ENCODE assay signal across 8 mouse cellular contexts in genomic region chr10:80570871-80571836, GRCm38 (mm10). TPM values are rescaled to one million over a fixed set of nuclear protein-coding genes. Genes with fewer than 3 reads are reported as not detected.
A peak's percentile ranks its signal among the peaks of the same experiment; 100 is the strongest.
DNase-seq lines count a peak whose midpoint lies in the region; ATAC-seq and TF ChIP-seq lines count a peak whose summit lies in the region.

No protein-coding gene starts in this region.

- H3K4me3 ChIP-seq in thymus, adult 2 months (ENCODE audit: control insufficient read depth, insufficient read depth, low read length), result no peak overlapping the region
- H3K4me3 ChIP-seq in intestine, embryonic 15.5 days (replicated peaks), result 0 out of 2 replicates have a peak overlapping the region, but pooled peaks have one; percentile 7

- no peaks in the 10 kb centered on the region; the same call in 1 of the 2 replicates for H3K36me3 ChIP-seq in thymus, adult 2 months (ENCODE audit: control insufficient read depth, insufficient read depth, low read length)
- 0 out of 2 replicates have a peak, but pooled peaks cover 2% of the 10 kb centered on the region for H3K36me3 ChIP-seq in intestine, embryonic 15.5 days

- no peak for TF ChIP-seq CTCF in thymus, adult 2 months (IDR thresholded peaks at IDR 0.05; ENCODE audit: borderline replicate concordance, control insufficient read depth, extremely low read depth, insufficient read depth, low read length, poor library complexity)

- H3K27me3 ChIP-seq in thymus, adult 2 months (ENCODE audit: control insufficient read depth, insufficient read depth, low read length), result no peaks in the 10 kb centered on the region
- no peaks in the 10 kb centered on the region for H3K27me3 ChIP-seq in intestine, embryonic 15.5 days (replicated peaks)

- TF ChIP-seq POLR2A in thymus, adult 2 months (IDR thresholded peaks at IDR 0.05; ENCODE audit: control insufficient read depth, extremely low read depth, insufficient read depth, low read length, poor library complexity), result no peak

- H3K9ac ChIP-seq in intestine, embryonic 15.5 days, result peak overlapping the region; percentile 38

- WGBS in thymus, adult 2 months, result 23% methylated on average over 30 of the region's 30 CpGs
- 24% methylated on average over 30 of the region's 30 CpGs for WGBS in intestine, embryonic 15.5 days

- no peaks in the 10 kb centered on the region for H3K9me3 ChIP-seq in intestine, embryonic 15.5 days

- peak overlapping the region; percentile 46 for H3K4me2 ChIP-seq in intestine, embryonic 15.5 days (replicated peaks)

- ATAC-seq in intestine, embryonic 15.5 days, result peak; percentile 11

- peaks cover 58% of the 10 kb centered on the region for H3K4me1 ChIP-seq in thymus, adult 2 months (replicated peaks; ENCODE audit: control insufficient read depth, insufficient read depth, low read length)
- H3K4me1 ChIP-seq in intestine, embryonic 15.5 days (replicated peaks), result peaks cover 67% of the 10 kb centered on the region

- DNase-seq in cerebellum, adult 11-12 months, result peak; percentile 75
- DNase-seq in cerebellum, adult 11 months, result no peak
- no peak for DNase-seq in thymus, adult 2 months
- no peak for DNase-seq in thymus, postnatal 0 days (ENCODE audit: low spot score)
- DNase-seq in mesoderm, embryonic 11.5 days (ENCODE audit: low read depth, low spot score), result peak; percentile 34
- no peak for DNase-seq in right cerebral cortex, postnatal 4 days
- no peak for DNase-seq in c-Kit-positive CD71-positive TER-119-positive erythroid progenitor cells, embryonic 14.5 days (ENCODE audit: low spot score)

- peak overlapping the region; percentile 4; the same call in 1 of the 2 replicates for H3K27ac ChIP-seq in thymus, adult 2 months (ENCODE audit: control insufficient read depth, insufficient read depth, low read length)
- peak overlapping the region; percentile 38; the same call in 1 of the 2 replicates for H3K27ac ChIP-seq in intestine, embryonic 15.5 days

RNA-seq across cellular contexts. Expression of gene Klf16, which starts 6.0 kb away (rescaled TPM):
- polyA plus RNA-seq in thymus, adult 2 months (2012; rRNA removed), result 31.0 and 46.9 TPM in 2 replicates
- 7.7 and 9.5 TPM in 2 replicates for polyA plus RNA-seq in thymus, postnatal 0 days (2015; fragmentation: Nextera tagmentation; extraction: Ambion mirVana)
- polyA plus RNA-seq in intestine, embryonic 15.5 days (2015; fragmentation: Nextera tagmentation; extraction: Ambion mirVana), result 8.3 TPM in 2 replicates

RNA-seq across cellular contexts. Expression of gene Rexo1, which starts 9.8 kb away (rescaled TPM):
- polyA plus RNA-seq in thymus, adult 2 months (2012; rRNA removed), result 188 and 209 TPM in 2 replicates
- polyA plus RNA-seq in thymus, postnatal 0 days (2015; fragmentation: Nextera tagmentation; extraction: Ambion mirVana), result 24.1 and 25.5 TPM in 2 replicates
- polyA plus RNA-seq in intestine, embryonic 15.5 days (2015; fragmentation: Nextera tagmentation; extraction: Ambion mirVana), result 23.6 and 25.0 TPM in 2 replicates

RNA-seq across cellular contexts. Expression of gene Abhd17a, which starts 19.0 kb away (rescaled TPM):
- polyA plus RNA-seq in thymus, adult 2 months (2012; rRNA removed), result 310 and 359 TPM in 2 replicates
- polyA plus RNA-seq in thymus, postnatal 0 days (2015; fragmentation: Nextera tagmentation; extraction: Ambion mirVana), result 103 and 118 TPM in 2 replicates
- polyA plus RNA-seq in intestine, embryonic 15.5 days (2015; fragmentation: Nextera tagmentation; extraction: Ambion mirVana), result 95.7 and 101 TPM in 2 replicates

RNA-seq across cellular contexts. Expression of gene Scamp4, which starts 31.5 kb away (rescaled TPM):
- 151 and 156 TPM in 2 replicates for polyA plus RNA-seq in thymus, adult 2 months (2012; rRNA removed)
- polyA plus RNA-seq in thymus, postnatal 0 days (2015; fragmentation: Nextera tagmentation; extraction: Ambion mirVana), result 50.4 and 52.9 TPM in 2 replicates
- 105 and 114 TPM in 2 replicates for polyA plus RNA-seq in intestine, embryonic 15.5 days (2015; fragmentation: Nextera tagmentation; extraction: Ambion mirVana)

RNA-seq across cellular contexts. Expression of gene Adat3, which starts 31.5 kb away (rescaled TPM):
- 42.9 and 48.2 TPM in 2 replicates for polyA plus RNA-seq in thymus, adult 2 months (2012; rRNA removed)
- polyA plus RNA-seq in thymus, postnatal 0 days (2015; fragmentation: Nextera tagmentation; extraction: Ambion mirVana), result 6.9 and 10.2 TPM in 2 replicates
- polyA plus RNA-seq in intestine, embryonic 15.5 days (2015; fragmentation: Nextera tagmentation; extraction: Ambion mirVana), result 6.4 and 6.6 TPM in 2 replicates

Comparison
In these comparisons a context has a peak if more than half of its experiments do, and no peak if none do; other contexts are left out.
1. DNase-seq: peak in cerebellum, adult 11-12 months (single experiment) and mesoderm, embryonic 11.5 days (single experiment); none in cerebellum, adult 11 months (single experiment), thymus, adult 2 months (single experiment), thymus, postnatal 0 days (single experiment), right cerebral cortex, postnatal 4 days (single experiment) and c-Kit-positive CD71-positive TER-119-positive erythroid progenitor cells, embryonic 14.5 days (single experiment).